Mouse (Mus musculus): ENCODE measurements at regions not wholly inside any gene's neighbourhood (a gene's known extent, or its start where the extent isn't known, plus 50 kb on each side); places are given as distances from the start of the nearest gene placed in this dataset.
A peak's percentile ranks its signal among the peaks of the same experiment; 100 is the strongest.

DNA sequence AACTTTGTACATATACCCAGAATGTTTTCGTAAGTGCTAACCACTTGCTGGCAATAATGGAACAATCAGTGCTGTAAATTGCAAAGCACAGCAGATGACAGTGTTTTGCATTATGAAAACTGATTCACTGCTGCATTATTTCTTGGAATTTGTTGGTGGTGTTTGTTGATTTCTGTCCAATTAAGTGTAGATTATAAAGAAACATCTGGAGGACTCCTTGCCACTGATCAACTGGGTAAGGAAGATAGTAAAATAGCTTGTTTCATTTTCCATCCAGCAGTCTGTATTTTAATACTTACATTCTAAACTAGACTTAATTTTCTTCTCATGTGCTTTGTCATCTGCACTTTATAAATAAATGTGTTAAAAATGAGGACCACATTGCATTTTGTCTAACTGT is 436.6 kb upstream of the Cntn6 start:
- peak; percentile 19 for DNase-seq (ENCODE audit: low read depth)
- TF ChIP-seq POLR2A (IDR thresholded peaks at IDR 0.05; ENCODE audit: borderline replicate concordance, extremely low read depth, insufficient read depth, insufficient read length, poor library complexity, severe bottlenecking): no peak
- TF ChIP-seq CTCF (IDR thresholded peaks at IDR 0.05; ENCODE audit: borderline replicate concordance, extremely low read depth, insufficient read depth, insufficient read length): no peak

DNA sequence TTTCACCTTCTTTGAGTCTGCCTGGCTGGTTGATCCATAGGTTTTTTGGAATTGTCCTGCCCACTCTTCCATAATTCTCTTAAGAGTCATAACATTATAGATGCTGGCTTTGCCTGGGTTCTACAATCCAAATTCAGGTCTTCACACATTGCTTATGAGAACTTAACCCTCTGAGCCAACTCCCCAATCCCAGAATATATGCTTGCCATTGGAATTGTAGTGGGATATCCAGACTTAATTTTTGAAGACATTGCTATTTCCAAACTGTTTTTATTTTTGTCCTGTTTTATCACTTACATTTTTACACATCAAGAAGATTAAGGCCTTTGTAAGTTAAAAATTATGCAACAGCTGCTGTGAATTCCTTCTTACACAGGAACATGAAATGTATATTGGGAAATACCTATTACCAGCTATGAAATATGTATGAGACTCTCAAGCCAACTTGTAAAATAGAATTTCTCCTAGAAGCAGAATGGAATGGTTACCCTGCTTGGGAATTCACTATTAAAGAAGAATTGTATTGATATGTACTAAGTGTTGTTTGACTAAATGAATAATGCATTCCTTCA is 430.8 kb upstream of the Cntn6 start:
- DNase-seq (ENCODE audit: low read depth): no peak
- TF ChIP-seq CTCF (IDR thresholded peaks at IDR 0.05; ENCODE audit: borderline replicate concordance, extremely low read depth, insufficient read depth, insufficient read length): no peak

DNA sequence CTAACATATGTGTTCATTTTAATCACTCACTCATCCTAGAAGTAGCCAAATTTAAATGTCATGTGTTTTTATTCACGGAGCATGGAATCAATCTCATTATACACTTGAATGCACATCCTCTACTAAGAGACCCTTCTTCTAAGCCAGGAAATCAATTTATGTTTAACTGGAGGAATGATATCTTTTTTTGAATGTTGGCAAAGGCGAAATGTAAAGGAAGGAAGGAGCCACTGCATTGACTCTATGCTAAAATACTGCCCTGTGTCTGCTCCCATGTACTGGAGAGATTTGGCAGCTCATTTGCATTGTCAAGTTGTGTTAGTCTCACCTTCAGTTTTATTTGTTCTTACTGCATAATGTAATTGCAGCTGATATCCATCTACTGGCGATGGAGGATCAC is 412.0 kb upstream of the Cntn6 start:
- peak; percentile 52 for DNase-seq (ENCODE audit: low read depth)
- TF ChIP-seq CTCF (IDR thresholded peaks at IDR 0.05; ENCODE audit: borderline replicate concordance, extremely low read depth, insufficient read depth, insufficient read length): no peak
- TF ChIP-seq POLR2A (IDR thresholded peaks at IDR 0.05; ENCODE audit: borderline replicate concordance, extremely low read depth, insufficient read depth, insufficient read length, poor library complexity, severe bottlenecking): no peak

DNA sequence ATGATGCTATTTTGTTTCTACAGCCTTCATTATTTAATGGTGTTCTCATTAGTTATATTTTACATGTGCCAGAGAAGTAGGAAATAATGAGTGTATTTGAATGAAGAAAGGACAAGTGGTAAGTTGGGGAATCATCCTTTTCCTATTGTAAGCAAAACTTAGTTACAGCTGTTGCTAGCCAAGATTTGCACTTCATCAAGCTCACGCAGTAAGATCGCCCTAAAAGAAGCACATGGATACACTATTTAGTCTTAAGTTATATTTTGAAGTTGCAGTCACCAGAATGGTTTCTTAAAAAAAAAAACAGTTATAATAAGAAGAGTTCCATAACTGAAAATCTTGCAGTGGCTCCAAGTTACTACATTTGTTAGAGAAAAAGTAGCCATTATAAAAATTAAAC is 410.3 kb upstream of the Cntn6 start:
- no peak for DNase-seq (ENCODE audit: low read depth)
- TF ChIP-seq CTCF (IDR thresholded peaks at IDR 0.05; ENCODE audit: borderline replicate concordance, extremely low read depth, insufficient read depth, insufficient read length): no peak
- no peak for TF ChIP-seq POLR2A (IDR thresholded peaks at IDR 0.05; ENCODE audit: borderline replicate concordance, extremely low read depth, insufficient read depth, insufficient read length, poor library complexity, severe bottlenecking)

DNA sequence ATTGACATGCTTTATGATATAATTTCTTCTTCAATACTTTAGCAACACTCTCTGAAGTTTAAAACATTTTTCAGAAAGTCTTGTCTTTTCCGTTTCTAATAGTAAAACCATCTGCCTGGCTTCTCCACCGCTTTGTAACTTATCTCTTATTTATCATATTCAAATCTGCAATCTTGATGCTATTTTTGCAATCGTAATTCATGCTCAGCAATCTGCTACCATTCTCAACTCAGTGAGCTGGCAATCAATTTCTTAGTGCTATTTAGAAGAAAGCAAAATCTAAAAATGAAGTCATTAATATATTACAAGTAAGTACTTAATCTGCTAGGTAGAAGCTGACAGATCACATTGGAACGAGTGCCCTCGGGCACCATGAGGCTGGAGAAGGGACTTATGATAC is 384.2 kb upstream of the Cntn6 start:
- peak; percentile 6 for DNase-seq (ENCODE audit: low read depth)
- no peak for TF ChIP-seq CTCF (IDR thresholded peaks at IDR 0.05; ENCODE audit: borderline replicate concordance, extremely low read depth, insufficient read depth, insufficient read length)
- no peak for TF ChIP-seq POLR2A (IDR thresholded peaks at IDR 0.05; ENCODE audit: borderline replicate concordance, extremely low read depth, insufficient read depth, insufficient read length, poor library complexity, severe bottlenecking)

Data from brain, embryonic 14.5 days (tissue).